Mouse (Mus musculus) urinary bladder, postnatal 4 days (tissue): Measurements from ENCODE around the gene Hspa2.
"Not testable (repeated sequence)": the region's sequence is repeated elsewhere in the genome, so short reads cannot be mapped to it uniquely, and the experiment has no call there.

Experiments used
- DNase-seq, 2 experiments: peaks; one replicate each; pipeline ENCODE4 v3.0.0; 2021 to 2022; ENCODE audit warnings: low spot score in 2 of 2

Gene Hspa2

DNA sequence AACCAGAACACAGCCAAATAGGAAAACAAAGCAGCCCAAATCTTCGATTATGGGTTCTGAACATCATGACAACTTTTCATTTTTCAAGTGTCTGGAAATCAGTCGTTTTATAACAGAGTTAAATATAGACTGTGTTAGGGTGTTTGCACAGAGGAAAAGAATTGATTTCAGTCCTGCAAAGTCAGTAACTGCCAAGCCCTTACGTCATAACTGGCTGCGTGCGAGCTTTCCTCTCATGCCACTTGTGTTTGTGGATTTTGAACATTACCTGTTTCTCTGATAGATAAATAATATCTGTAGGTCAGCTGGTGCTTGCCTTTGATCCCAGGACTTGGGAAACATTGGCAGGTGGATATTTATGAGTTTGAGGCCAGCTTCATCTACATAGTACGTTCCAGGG lies 27.5 kb downstream of the Hspa2 start:
- no peak for DNase-seq

GRCm38 (mm10) chr12:76434111-76434510 lies 30.1 kb downstream of the Hspa2 start:
- DNase-seq: no peak

DNA sequence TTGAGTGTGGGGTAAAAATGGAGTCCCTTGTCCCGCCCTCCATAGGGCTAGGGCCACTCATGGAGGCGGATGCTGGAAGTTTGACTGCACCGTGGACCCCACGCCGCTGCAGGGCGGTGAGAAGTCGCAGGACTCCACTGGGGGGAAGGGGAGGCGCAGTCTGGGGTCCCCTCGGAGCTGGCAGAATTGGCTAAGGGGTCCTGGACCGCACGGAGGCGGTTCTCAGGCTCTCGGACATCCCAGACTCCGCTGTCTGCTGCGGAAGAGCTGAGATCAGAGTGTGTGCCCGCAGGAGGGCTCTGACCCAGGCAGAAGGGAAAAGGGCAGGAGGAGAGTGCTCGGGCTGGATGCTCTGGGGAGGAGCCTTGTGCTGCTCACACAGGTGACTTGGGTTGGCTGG lies 31.1 kb downstream of the Hspa2 start:
- DNase-seq: no peak

DNA sequence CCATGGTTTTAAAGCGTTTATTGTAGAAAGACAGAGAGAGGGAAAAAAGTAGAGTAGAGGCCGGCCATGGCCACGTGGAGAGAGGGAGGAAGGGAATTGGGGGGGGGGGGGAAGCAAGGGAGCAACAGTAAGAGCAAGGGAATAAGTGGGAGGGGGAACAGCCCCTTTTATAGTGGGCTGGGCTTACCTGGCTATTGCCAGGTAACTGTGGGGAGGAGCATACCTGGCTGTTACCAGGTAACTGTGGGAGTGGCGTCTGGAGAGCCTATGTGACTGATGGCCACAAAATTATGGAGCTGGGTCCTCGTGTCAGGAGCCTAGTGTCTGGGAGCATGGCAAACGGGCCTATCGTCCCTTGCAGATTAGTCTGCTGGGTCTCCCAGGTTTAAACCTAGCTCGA lies 31.6 kb downstream of the Hspa2 start:
- DNase-seq: no peak

DNA sequence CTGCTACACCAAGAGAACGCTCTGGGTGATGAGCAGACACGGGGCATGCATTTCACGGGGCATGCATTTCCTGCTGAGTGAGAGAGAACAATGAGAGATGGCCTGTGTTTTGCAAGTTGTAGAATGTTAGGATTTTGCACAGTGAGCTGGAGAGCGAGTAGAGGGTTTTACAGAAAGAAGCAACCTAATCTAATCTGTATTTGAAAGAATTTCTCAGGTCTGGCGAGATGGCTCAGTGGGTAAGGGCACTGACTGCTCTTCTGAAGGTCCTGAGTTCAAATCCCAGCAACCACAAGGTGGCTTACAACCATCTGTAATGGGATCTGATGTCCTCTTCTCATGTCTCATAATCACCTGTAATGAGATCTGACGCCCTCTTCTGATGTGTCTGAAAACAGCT lies 39.5 kb downstream of the Hspa2 start:
- not testable (repeated sequence) for DNase-seq

DNA sequence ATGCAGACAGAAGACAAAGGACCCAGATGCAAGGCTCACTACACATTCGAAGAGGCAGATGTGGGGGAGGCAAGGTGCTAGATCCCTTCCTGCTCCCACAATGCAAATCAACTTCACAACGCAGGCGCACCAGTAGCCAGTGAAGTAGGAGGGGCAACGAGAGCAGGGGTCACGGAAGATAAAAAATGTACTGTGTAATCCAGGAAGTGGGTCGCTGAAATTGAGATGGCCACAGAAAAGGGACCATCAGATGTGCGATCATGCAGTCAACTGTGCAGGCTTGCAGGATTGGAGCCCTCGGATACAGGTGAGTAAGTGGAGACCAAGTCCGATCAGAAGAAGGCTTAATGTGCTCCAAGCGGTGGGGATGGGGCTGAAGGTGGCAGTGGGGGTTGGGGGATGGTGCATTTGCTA lies 40.4 kb downstream of the Hspa2 start:
- DNase-seq: no peak

DNA sequence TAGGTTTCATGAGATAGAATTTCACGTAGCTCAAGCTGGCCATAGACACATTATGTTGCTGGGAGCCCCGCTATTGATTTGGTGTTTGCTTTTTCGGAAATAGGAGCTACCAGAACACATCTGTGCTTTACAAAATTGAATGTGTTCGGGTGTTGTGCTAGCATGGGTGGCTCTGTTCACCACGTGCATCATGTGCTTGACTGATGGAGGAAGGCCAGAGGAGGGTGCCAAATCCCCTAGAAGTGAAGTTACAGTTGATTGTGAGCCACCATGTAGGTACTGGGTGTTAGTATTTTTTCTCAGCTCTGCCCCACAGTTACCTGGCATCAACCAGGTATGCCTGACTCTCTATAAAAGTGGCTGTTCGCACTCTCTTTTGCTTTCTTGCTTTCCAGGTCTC lies 40.9 kb downstream of the Hspa2 start:
- no peak for DNase-seq

GRCm38 (mm10) chr12:76446201-76446600 lies 42.2 kb downstream of the Hspa2 start:
- no peak for DNase-seq

DNA sequence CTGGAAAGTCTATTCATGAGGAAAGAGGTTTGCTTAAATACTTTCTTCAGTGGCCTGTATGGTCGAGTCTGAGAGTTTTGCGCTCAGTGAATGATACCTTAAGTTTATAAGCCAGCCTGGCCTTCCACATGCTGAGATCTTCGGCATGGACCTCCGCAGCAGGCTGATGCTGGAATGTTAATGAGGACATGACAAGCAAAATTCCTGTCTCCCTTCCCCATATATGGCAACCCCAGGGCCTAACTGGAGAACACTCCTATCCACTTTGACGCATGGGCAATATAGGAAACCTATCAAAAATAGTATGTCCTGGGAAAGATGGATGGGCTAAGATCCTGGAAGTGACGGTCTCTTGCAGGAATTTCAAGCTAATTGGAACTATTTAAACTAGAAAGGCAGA lies 44.2 kb downstream of the Hspa2 start:
- no peak for DNase-seq

DNA sequence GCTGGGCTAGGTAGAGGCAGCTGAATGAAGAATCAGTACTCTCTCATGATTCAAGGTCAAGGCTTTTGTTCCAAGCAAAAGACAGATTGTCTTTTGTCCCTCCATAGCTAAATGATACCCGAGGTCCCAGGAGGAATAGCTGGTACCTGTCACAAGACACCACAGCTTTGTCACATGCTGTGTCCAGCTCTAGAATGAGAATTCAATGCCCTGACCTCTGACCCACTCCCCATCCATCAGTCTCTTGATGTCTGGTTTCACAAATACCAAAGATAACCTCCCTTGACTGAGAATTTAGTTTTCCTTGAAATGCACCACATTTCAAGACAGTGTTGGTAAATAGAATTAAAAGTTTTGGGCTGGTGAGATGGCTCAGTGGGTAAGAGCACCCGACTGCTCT lies 48.2 kb downstream of the Hspa2 start:
- DNase-seq: no peak
